Mouse (Mus musculus) layer of hippocampus, adult 8-10 months (tissue): ENCODE measurements around the gene Fgfr2. TPM values are rescaled to one million over a fixed set of nuclear protein-coding genes. Genes with fewer than 3 reads are reported as not detected.

Experiments
- DNase-seq, 2 experiments: peaks; one replicate each; pipeline ENCODE4 v3.0.0; 2022; ENCODE audit warnings: low spot score in 2 of 2
- total RNA-seq, 4 experiments: library from RNA; stranded (reverse); gene quantifications; 2 replicates each; pipeline ENCODE4 v1.2.4; 2022

Fgfr2 gene
- total RNA-seq, 4 experiments from 2014 or later: 60.7 to 72.9 (median 65.8) TPM

DNA sequence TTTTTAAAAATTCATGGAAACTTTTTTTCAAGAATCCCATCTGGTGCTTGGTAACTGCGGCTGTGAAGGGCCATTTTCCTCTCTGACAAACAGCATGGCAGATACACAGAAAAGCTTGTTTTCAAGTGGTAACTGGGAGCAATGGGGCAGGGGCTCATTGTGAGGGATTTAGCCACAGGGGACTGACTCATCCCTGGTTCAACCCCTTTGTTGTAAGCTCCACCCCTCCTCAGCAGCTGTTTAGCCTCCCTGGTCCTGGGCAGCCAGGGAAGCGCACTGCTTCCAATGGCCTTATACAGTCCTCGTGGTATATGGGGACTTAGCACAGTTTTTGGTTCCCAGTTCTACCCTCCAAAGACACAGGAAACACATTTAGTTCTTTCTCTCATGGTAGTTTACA, 1426.3 kb downstream of the Fgfr2 start:
- DNase-seq: no peak

DNA sequence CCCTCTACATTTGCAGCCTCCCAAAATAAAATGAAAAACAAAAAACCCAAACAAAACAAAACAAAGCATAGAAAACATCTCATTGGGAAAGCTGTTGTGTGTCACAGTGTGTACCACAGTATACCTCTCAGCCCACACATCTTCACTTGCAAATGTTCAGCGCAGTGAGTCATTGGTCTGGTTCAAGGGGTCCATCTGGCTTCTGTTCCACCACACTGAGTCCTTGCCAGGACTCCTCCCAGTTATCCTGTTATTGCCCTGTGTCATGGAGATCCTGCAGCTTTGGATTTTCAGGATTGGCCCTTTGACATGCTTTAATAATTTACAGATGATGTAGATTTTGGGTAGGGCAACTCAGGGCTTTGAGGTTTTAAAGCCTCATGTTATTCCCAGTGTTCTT, 1435.8 kb downstream of the Fgfr2 start:
- no peak for DNase-seq

DNA sequence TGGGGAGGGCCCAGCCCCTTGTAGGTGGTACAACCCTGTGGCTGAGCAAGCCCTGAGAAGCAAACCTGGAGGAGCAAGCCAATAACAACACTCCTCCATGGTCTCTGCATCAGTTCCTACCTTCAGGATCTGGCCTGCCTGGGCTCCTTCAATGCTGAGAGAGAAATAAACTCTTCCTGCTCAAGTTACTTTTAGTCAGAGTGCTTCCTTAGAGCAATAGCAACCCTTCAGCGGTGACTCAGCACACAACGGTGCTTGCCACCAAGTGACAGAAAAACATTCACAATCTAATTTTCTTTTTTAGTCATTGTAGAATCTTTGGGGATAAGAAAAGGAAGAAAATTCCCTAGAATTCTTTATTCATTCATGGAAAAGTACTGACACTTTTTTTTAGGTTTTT, 1446.0 kb downstream of the Fgfr2 start:
- DNase-seq: no peak

DNA sequence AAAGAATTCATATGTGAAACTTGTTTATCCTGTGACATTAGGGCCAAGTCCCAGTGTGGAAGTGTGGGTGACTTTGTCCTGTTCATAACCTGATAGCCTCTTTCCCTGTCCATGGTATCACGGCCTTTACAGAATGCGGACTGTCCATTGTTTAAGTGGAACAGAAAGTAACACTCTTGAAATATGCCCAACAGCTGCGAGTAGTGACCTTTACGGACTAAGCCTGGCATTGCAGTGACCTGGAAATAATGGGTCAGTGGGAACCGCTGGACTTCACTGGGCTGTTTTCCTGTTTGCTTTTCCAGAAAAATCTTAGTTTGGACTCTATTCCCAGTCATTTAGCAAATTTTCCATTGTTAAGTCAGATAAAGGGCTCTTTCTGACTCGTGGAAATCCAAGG, 1452.6 kb downstream of the Fgfr2 start:
- no peak for DNase-seq

DNA sequence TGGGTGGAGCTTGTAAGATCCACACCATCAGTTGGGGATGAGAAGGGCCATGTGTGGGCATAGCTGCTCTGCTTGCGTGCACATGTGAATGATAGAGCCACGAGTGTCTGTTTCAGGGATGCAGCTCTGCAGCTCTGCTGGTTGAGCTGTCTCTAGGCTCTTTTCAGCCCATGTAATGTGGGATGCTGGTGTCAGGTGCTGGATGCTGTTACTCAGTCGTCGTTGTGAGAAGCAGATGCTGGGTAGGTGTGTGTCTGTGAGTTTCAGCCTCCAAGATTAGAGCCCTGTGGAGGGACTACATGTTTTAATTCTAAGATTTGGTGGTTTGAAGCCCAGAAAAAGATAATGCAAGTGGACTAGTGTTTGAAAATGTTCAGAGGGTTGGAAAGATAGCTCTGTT, 1453.8 kb downstream of the Fgfr2 start:
- DNase-seq: peak in 1 of 2 experiments; percentile 12

DNA sequence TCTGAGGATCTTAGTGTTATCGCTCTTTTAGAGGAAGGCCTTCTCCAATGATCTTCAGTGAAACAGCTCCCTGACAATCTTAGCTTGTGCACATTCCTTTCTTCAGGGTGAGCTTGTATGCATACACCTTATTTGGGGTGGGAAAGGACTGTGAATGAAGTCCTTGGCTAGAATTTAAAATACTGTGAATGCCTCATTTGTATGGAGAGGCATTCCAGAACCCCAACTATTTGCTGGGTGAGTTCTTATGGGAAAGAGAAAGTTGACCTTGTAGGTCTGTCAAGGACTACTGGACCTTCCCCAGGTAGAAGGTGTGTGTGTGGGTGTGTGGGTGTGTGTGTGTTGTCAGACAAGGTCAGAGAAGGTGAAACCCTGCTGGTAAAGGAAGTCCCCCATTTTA, 1462.4 kb downstream of the Fgfr2 start:
- no peak for DNase-seq

DNA sequence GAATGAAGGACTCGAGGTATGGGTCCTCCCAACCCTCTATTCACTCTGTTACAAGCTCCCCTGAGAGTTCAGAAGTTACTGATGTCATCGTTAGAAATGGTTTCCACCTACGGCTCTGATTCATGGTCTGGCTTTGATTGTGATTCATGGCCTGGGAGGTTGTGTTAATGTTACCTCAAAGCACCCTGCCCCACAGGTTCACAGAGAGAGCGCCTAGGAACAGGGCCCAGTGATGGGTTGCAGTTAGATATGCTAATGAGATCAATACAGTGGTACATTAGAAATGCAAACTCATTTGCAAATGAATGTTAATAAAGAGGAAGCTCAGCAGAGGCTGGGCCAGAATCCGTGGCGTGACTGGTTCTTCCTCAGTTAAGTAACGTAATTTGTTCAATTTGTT, 1467.1 kb downstream of the Fgfr2 start:
- DNase-seq: no peak

DNA sequence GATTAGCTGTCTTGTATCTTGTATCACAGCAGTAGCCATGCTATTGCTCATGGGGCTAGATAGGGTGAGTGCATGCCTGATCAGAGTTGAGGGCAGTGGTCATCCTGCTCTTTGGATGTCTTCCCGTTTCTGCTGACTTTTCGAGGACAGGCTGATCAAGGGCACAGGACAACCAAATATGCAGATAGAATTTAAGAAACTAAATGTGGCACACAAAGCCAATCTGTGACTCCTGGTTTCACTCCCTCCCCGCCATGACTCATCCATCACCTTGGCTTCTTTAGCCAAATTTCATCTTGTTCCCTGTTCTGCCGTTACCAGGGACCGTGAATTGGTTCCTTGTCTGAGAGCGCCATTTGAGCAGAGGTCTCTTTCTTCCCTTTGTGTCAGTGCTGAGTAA, 1469.7 kb downstream of the Fgfr2 start:
- DNase-seq: no peak

DNA sequence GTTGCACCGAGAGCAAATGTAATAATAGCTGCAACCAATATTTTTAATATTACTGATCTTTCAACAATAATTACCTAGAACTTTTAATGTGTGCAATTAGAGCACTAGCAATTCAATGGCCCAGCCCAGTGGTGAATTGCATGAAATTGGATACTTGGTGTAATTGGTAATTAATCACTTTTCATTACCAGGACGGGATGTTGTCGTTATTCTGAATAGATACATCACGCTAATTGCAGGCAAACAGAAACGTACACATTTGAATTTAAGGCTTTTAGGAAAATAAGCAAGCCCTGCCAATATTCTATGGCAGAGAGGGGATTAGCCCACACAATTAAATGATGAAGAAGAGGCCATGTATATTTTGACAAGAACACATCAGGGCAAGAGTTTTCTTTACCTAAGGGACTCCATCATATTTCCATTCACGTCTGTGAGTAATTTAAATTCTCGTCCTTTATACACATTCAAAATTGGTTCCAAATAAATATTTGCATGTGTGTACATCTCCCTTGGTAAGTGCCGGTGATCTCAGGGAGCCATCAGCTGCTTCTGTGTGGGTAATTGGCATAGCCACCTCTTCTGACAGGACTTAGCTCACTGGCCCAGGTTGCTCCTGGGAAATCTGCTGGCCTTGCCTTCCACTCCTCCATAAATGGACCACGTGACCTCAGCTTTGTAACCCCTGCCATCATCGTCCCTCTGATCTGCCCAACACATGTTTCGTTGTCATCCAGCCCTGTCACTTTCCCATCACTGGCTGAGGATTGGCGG, 1471.0 kb downstream of the Fgfr2 start:
- DNase-seq: no peak

DNA sequence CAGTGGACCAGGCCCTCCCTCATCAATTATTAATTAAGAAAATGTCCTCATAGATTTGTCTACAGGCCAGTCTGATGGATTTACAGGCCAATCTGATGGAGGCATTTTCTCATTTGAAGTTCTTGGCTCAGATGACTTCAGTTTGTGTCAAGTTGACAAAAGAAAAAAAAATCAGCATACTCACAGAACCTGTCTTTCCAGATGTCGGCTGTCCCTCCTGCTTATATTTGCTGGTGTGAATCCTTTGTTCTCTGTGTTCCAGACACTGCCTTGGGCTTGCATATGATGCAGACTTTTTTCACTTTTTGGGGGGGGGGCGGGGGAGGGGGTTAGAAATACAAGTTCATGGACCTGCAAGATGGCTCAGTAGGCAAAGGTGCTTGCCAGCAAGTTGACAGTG, 1472.9 kb downstream of the Fgfr2 start:
- DNase-seq: no peak

DNA sequence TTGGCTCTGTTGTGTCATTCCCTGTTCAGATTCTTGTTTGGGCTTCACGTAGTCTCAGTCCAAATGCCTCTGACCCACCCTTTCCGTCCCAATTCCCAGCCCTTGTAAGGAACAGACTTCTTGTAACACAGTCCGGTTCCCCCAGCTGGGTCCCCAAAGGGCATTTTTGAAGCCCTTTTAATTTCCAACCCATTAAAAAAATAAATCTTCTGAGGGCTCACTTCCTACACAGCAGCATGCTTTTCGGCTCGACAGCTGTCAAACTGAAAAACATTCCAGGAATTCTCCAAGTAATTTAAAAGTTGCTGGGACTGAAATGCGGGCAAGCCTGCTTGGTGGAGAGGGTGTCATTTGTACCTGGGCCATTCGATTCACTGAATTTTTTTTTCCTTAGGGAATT, 1474.9 kb downstream of the Fgfr2 start:
- no peak for DNase-seq

DNA sequence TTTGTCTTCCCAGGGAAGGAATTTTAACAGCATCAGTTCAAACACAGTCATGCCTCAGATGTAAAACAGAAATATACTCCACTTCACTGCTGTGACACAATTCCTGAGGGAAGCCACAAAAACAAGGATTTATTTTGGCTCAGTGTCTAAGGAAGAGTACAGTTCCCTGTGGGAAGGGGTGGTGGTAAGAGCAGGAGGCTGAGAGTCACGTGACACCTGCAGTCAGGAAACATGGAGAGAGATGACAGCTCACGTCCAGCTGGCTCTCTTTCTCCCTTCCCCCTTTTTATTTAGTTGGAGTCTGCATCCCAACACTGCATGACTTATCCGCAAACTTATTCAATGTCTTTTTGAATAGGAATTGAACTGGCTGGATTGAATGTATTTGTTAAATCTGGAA, 1475.6 kb downstream of the Fgfr2 start:
- no peak for DNase-seq

DNA sequence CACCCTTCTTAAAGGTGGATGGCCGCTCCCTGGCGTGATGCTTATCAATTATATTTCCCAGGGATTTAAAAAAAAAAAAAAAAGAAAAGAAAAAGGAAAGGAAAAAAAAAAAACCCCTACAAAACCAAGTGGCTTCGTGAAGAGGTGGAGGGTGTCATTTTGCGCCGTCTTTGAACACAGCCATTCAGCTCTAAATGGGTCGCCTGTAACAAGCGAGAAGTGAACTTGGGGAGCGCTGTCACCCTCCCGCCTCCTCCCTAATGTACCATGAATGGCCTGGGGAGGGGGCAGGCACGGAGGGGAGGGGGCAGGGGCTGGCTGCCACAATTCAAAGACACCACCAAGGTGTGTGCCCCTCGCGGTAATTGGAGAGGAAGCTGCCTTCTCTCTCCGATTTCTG, 1478.6 kb downstream of the Fgfr2 start:
- DNase-seq: no peak

DNA sequence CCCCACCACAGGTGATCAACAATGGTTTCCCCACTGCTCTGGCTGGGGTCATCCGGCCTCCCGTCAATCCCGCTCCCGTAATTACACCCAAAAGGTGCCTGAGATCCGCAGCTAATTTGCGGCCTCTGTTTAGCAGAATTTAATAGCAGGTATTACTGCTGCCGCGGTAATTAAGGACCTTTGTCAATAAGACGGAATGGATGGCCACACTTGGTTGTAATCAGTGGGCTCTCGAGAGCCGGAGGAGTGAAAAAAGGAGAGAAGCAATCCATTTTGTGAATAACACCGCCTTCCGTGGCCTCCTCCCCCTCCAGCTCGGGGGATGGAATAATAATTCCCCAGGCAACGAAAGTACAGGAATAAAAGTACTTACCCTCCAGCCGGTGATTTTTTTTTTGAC, 1479.1 kb downstream of the Fgfr2 start:
- DNase-seq: no peak

DNA sequence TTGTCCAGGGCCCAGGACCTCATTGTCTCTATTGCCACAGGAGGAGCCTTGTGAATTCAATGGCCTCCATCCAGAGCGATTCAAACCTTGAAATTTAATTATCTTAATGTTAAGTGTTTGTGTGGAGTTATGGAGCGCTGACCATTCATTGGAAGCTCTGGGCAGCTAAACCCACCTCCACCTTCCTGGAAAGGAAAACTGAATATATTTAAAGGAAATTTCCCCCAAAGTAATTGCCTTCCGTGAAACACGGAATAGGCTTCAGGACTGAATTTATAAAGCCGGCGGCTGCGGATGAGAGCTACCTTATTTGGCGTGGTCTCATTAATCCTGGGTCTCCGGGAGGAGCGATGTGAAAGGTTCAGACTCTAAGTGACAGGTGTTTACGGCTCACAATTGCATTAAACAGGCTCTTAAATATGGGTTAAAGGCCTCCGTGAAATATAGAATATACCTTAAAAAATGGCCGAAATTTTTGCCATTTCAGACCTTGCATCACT, 1479.8 kb downstream of the Fgfr2 start:
- no peak for DNase-seq

DNA sequence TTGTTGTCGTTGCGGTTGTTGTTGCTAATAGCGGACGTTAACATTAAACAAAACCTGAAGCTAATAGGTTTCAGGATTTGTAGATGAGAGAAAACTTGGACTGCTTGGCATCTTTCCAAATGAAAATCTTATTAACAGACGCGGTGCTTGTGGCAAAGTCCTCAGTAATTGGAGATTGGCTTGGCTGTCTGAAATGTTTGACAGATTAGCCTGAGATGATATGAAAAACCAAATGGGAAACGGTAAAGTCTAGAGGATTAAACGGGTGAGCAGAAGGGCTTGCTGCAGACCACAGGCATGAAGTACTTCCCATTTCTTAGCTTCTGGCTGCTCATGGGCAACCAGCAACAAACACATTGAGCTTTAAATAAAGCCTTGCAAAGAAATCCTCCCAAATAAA, 1493.6 kb downstream of the Fgfr2 start:
- DNase-seq: no peak

DNA sequence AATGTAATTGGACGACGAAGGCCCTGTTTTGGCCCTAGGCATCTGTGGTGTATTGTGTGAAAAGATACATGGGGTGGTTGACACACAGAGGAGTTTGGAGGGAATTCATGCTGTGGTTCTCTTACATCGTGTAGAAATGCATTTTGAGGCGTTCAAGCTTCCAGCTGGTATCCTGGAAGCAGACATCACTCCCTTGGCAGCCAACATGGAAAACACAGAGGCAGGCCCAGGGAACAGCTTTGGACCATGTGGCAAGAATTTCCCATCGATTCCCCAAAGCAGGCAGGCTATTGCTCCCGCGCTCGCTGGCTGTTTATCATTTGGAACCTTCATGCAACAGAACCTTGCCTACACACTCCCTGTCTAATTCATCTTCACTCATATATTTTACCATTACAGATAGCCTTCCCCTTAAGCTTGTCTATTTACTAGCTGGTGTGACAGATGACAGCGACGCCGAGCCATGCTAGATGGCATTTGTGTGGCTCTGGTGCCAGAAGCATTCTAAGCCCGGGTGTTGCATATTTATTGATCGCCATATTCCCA, 1494.2 kb downstream of the Fgfr2 start:
- DNase-seq: peak; percentile 78 to 81

DNA sequence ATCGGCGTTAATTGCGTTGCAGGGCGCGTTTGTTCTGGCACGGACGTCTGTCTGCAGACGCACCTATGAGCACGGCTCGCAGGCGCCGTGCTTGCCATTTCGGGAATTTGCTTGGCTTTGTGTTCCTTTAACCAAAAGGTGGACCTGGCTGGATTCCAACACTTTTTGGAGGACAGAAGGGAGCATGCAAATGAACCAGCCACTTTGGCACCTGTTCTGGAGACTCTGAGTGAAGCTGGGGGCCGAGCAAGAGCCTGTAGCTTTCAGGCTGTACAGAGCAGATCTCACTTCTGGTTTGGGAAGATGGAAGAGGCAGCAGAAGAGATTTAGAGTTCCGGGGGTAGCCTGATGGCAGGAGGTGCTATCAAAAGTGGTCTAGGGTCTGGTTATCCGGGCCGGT, 1494.8 kb downstream of the Fgfr2 start:
- no peak for DNase-seq

DNA sequence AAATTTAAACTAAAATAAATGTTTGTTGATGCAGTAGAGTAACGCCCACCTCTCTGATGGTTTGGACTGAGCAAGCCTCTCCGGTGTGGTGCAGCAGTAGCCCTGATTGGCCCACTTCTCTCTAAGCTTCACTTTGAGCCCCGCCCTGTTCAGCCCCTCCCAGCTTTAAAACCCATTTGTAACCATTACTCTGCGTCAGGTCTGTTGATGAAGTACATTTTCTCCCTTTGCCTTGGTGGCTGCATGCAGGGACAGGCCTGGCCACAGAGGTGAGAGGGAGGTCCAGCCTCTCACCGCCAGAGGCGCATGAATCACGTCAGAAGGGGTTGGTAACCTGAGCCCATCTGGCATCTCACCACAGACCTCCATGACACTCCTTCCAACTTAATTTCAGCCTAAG, 1513.5 kb downstream of the Fgfr2 start:
- no peak for DNase-seq

DNA sequence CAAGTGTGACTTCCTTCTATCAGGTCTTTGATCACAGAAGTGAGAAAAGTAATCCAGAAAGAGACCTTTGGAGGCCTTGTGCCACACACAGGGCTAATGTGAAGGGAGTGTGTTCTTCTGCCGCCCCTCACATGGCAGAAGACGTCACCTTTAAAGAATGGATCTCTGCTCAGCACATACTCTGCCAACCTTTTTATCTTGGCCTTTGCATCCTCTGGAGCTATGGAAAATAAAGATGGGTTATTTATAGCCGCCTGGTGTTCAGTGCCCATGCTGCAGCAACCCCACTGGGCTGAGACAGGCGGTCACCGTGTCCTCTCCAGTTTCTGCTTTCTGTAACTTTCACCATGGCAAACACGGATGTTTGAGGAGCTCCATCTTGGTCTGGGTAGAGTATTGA, 1515.1 kb downstream of the Fgfr2 start:
- no peak for DNase-seq

DNA sequence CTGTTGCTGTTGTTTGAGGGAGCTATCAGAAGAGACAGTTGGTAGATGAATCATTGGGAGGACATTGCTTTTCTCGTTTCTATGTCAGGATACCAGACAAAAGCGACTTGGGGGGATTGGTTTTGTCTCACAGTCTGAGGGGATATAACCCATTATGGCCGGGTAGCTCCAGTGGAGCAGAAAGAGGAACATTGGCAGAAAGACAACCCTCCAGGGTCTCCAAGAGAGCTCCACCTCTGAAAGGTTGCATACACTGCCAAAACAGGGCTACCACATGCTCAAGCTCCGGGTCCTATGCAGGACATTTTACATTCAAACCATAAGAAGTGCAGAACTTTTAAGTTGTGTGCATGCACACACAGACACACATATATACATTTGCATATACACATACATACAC, 1517.7 kb downstream of the Fgfr2 start:
- no peak for DNase-seq

DNA sequence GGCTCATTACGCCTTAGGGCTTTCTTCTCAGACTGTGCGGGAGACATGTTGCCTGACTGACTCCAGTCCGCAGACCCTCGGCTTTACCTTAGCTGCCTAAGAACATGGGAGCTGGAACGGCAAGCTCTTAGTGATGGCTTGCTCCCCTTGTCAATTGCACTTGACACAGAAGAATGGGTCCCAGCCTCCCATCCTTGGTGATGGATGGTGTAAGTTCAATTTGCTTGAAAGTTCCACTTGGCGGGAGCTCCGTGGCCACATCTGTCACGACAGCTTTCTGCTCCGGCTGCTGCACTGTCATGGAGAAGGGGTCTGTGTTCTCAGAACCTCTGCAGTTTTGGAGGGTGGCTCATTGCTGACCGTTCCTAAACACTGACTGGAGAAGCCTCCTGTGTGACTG, 1518.2 kb downstream of the Fgfr2 start:
- DNase-seq: no peak

DNA sequence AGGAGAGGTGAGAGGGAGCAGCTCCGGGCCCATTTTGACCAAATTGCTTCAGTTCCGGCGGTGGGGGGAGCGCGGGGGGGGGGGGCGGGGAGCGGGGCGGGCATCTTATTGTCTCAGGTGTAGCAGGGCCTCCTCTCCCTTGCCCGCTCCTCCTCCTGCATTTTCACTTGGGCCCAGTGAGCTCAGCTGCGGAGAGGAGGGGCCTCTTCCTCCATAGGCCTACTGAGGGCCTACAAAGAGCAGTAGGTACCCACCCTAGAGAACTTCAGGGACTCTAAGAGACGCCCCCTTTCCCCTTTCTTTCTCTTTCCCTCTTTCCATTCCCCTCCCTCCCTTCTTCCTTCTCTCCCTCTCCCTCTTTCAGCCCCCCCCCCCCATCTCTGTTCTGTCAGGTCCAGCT, 1520.0 kb downstream of the Fgfr2 start:
- DNase-seq: no peak
